Mouse (Mus musculus) left cerebral cortex, postnatal 4 days (tissue): Measurements from ENCODE around the gene Ctsc. TPM values are rescaled to one million over a fixed set of nuclear protein-coding genes. Genes with fewer than 3 reads are reported as not detected.

Source experiments
- total RNA-seq, 2 experiments: library from RNA; stranded (reverse); gene quantifications; 2 replicates each; pipeline ENCODE4 v1.2.3; 2021

The Ctsc gene
- total RNA-seq, 2 experiments from 2014 or later: 10.0 to 11.0 TPM

Other genes with a start within 250 kb of the Ctsc start
- gene Rab38, start 152.2 kb downstream of the Ctsc start, total RNA-seq: under 1 TPM; 0.44 to 0.48 TPM